ENCODE assay signal across 7 mouse cellular contexts in genomic region chr6:32584243-32584880, GRCm38 (mm10). TPM values are rescaled to one million over a fixed set of nuclear protein-coding genes. Genes with fewer than 3 reads are reported as not detected.
DNase-seq lines count a peak whose midpoint lies in the region; ATAC-seq lines count a peak whose summit lies in the region.

No protein-coding gene starts in this region.

- H3K4me3 ChIP-seq in embryonic facial prominence, embryonic 12.5 days, result 0 out of 2 replicates have a peak overlapping the region, but pooled peaks have one; percentile 1
- H3K4me3 ChIP-seq in hindbrain, embryonic 12.5 days, result peak overlapping the region; percentile 89
- peak overlapping the region; percentile 27 for H3K4me3 ChIP-seq in neural tube, embryonic 12.5 days

- peaks cover 17% of the 10 kb centered on the region for H3K4me1 ChIP-seq in embryonic facial prominence, embryonic 12.5 days
- peaks cover 48% of the 10 kb centered on the region for H3K4me1 ChIP-seq in hindbrain, embryonic 12.5 days
- peaks cover 32% of the 10 kb centered on the region for H3K4me1 ChIP-seq in neural tube, embryonic 12.5 days

- H3K27me3 ChIP-seq in embryonic facial prominence, embryonic 12.5 days, result peaks cover 39% of the 10 kb centered on the region
- peaks cover 24% of the 10 kb centered on the region for H3K27me3 ChIP-seq in hindbrain, embryonic 12.5 days
- H3K27me3 ChIP-seq in neural tube, embryonic 12.5 days (replicated peaks), result peaks cover 17% of the 10 kb centered on the region

- peak; percentile 26 to 55 for DNase-seq in layer of hippocampus, postnatal 10 days (ENCODE audit: low spot score in 2 of 2)
- DNase-seq in layer of hippocampus, postnatal 25 days (ENCODE audit: extremely low spot score in 1 of 2, low spot score in 1 of 2), result no peak
- DNase-seq in frontal cortex, postnatal 36 days (ENCODE audit: low spot score in 2 of 2), result no peak
- no peak for DNase-seq in gastrocnemius, postnatal 25 days

- H3K9me3 ChIP-seq in embryonic facial prominence, embryonic 12.5 days, result no peaks in the 10 kb centered on the region
- H3K9me3 ChIP-seq in hindbrain, embryonic 12.5 days (replicated peaks), result no peaks in the 10 kb centered on the region
- H3K9me3 ChIP-seq in neural tube, embryonic 12.5 days, result no peaks in the 10 kb centered on the region

- H3K36me3 ChIP-seq in embryonic facial prominence, embryonic 12.5 days, result no peaks in the 10 kb centered on the region
- H3K36me3 ChIP-seq in hindbrain, embryonic 12.5 days, result no peaks in the 10 kb centered on the region
- no peaks in the 10 kb centered on the region for H3K36me3 ChIP-seq in neural tube, embryonic 12.5 days

- no peak overlapping the region for H3K27ac ChIP-seq in embryonic facial prominence, embryonic 12.5 days
- peak overlapping the region; percentile 9; the same call in 1 of the 2 replicates for H3K27ac ChIP-seq in hindbrain, embryonic 12.5 days
- no peak overlapping the region for H3K27ac ChIP-seq in neural tube, embryonic 12.5 days

- no peak overlapping the region for H3K9ac ChIP-seq in embryonic facial prominence, embryonic 12.5 days
- H3K9ac ChIP-seq in hindbrain, embryonic 12.5 days, result peak overlapping the region; percentile 39
- peak overlapping the region; percentile 26; the same call in 1 of the 2 replicates for H3K9ac ChIP-seq in neural tube, embryonic 12.5 days

- 9% methylated on average over 5 of the region's 5 CpGs for WGBS in embryonic facial prominence, embryonic 12.5 days
- 11% methylated on average over 5 of the region's 5 CpGs for whole genome bisulfite sequencing in hindbrain, embryonic 12.5 days
- WGBS in neural tube, embryonic 12.5 days, result 14% methylated on average over 5 of the region's 5 CpGs

- 0 out of 2 replicates have a peak, but pooled peaks have one; percentile 8 for ATAC-seq in embryonic facial prominence, embryonic 12.5 days (ENCODE audit: insufficient number of reproducible peaks, insufficient read depth, low FRiP score, low TSS enrichment)
- peak; percentile 29; the same call in 1 of the 2 replicates for ATAC-seq in hindbrain, embryonic 12.5 days (ENCODE audit: low FRiP score)
- ATAC-seq in neural tube, embryonic 12.5 days (ENCODE audit: low FRiP score, low read depth), result no peak

- peak overlapping the region; percentile 32; the same call in 1 of the 2 replicates for H3K4me2 ChIP-seq in embryonic facial prominence, embryonic 12.5 days (replicated peaks)
- peak overlapping the region; percentile 90 for H3K4me2 ChIP-seq in hindbrain, embryonic 12.5 days (replicated peaks)
- peak overlapping the region; percentile 98 for H3K4me2 ChIP-seq in neural tube, embryonic 12.5 days (replicated peaks)

RNA-seq across cellular contexts. Expression of gene Plxna4, which starts 3.6 kb away (rescaled TPM):
- 100 to 1,000 TPM; 103 to 108 TPM for total RNA-seq in layer of hippocampus, postnatal 10 days (2021)
- total RNA-seq in layer of hippocampus, postnatal 25 days (2021), result 100 to 1,000 TPM; 114 to 132 TPM
- 4.9 and 5.5 TPM in 2 replicates for polyA plus RNA-seq in embryonic facial prominence, embryonic 12.5 days (2016; fragmentation: Nextera tagmentation; extraction: Ambion mirVana)
- polyA plus RNA-seq in hindbrain, embryonic 12.5 days (2016; fragmentation: Nextera tagmentation; extraction: Ambion mirVana), result 11.0 and 11.8 TPM in 2 replicates
- 12.5 and 14.6 TPM in 2 replicates for polyA plus RNA-seq in neural tube, embryonic 12.5 days (2016; fragmentation: Nextera tagmentation; extraction: Ambion mirVana)
- total RNA-seq in gastrocnemius, postnatal 25 days (2021), result 1 to 10 TPM; 3.0 to 4.6 TPM

Comparison
In these comparisons a context has a peak if more than half of its experiments do, and no peak if none do; other contexts are left out.
1. DNase-seq: peak in layer of hippocampus, postnatal 10 days (2 of 2); none in layer of hippocampus, postnatal 25 days (0 of 2), frontal cortex, postnatal 36 days (0 of 2) and gastrocnemius, postnatal 25 days (single experiment).
2. H3K4me2 ChIP-seq: peak in every context shown above with its lines; median percentile 98 in neural tube, embryonic 12.5 days; 90 in hindbrain, embryonic 12.5 days; 32 in embryonic facial prominence, embryonic 12.5 days.
3. H3K4me3 ChIP-seq: peak in every context shown above with its lines; median percentile 89 in hindbrain, embryonic 12.5 days; 27 in neural tube, embryonic 12.5 days; 1 in embryonic facial prominence, embryonic 12.5 days.
4. RNA of gene Plxna4, which starts 3.6 kb away (total RNA-seq): 114 to 132 TPM in layer of hippocampus, postnatal 25 days and 103 to 108 TPM in layer of hippocampus, postnatal 10 days; 3.0 to 4.6 TPM in gastrocnemius, postnatal 25 days; every median in the first group is over 10 times any median in the second.